12 mouse cellular contexts compared by ENCODE assay signal in the genomic region with DNA sequence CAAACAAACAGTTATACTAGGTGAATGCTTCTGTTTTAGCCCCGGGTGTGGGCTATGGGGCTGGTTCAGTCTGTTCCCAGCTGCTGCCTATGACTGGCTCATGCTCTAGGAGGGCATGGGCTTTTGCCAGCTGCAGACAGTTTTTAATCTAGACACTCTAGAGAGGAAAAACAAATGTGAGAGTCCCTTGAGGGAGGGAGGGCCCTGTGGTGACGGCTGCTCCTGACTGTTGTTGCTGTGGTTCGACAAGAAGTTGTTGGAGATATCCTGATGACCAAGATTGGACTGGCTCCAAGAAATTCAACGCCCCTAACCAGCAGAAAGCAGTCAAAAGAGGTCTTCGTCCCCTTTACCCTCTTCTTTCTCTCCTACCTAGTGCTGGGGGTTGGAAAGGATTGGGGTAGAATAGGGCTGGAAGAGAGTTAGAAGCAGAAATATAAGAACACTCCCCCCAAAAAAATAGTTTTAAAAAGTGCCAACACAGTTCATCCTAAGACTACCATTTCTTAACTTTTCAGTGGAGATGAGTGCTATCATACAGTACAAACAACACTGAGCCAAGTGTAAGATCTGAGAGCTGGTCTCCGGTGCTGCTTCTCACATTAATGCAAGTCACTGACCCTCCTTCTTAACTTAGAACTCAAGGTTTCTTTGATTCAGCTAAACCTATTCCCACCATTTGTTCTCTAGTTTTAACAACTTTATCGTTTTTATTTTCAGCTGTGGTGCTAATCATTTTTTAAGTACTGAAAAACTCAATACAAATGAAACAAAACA. TPM values are rescaled to one million over a fixed set of nuclear protein-coding genes. Genes with fewer than 3 reads are reported as not detected.
DNase-seq lines count a peak whose midpoint lies in the region; ATAC-seq and TF ChIP-seq lines count a peak whose summit lies in the region.
"Had no signal": no experiment of that assay in that cellular context is flagged by ENCODE, and none has a peak within 500 bp of the region (broad histone marks: within the 10 kb centered on the region; RNA-seq: fewer than 3 reads in every experiment).

No protein-coding gene starts in this region.

- no peak for TF ChIP-seq POLR2A in brain, embryonic 14.5 days (IDR thresholded peaks at IDR 0.05; ENCODE audit: borderline replicate concordance, extremely low read depth, insufficient read depth, insufficient read length, poor library complexity, severe bottlenecking)

- intact Hi-C loops in gastrocnemius, adult 2 months (cut with DNase I): no loop called here

- ATAC-seq in heart, embryonic 16.5 days (replicated peaks; ENCODE audit: extremely low read depth, insufficient read depth, low FRiP score): peak; percentile 81
- no peak for ATAC-seq in midbrain, embryonic 11.5 days (ENCODE audit: low FRiP score)

- peaks cover 15% of the 10 kb centered on the region for H3K4me1 ChIP-seq in heart, embryonic 16.5 days (ENCODE audit: control insufficient read depth, insufficient read depth, low read length)
- H3K4me1 ChIP-seq in midbrain, embryonic 11.5 days (ENCODE audit: control insufficient read depth, insufficient read depth, low read length): no peaks in the 10 kb centered on the region

- H3K36me3 ChIP-seq in heart, embryonic 16.5 days (ENCODE audit: control insufficient read depth, insufficient read depth): no peaks in the 10 kb centered on the region
- H3K36me3 ChIP-seq in midbrain, embryonic 11.5 days (ENCODE audit: control insufficient read depth, insufficient read depth, low read length): no peaks in the 10 kb centered on the region
- H3K36me3 ChIP-seq: hindbrain, embryonic 15.5 days; lung, embryonic 15.5 days had no signal

- no peak overlapping the region for H3K4me3 ChIP-seq in gastrocnemius, adult 2 months
- no peak overlapping the region for H3K4me3 ChIP-seq in heart, embryonic 16.5 days (ENCODE audit: low read length)
- H3K4me3 ChIP-seq in midbrain, embryonic 11.5 days (ENCODE audit: low read depth, low read length): no peak overlapping the region
- H3K4me3 ChIP-seq: hindbrain, embryonic 15.5 days; lung, embryonic 15.5 days had no signal

- peak; percentile 38 for DNase-seq in gastrocnemius, adult 2 months
- no peak for DNase-seq in gastrocnemius, postnatal 10 days
- DNase-seq in brain, embryonic 14.5 days (ENCODE audit: low read depth): peak; percentile 31
- peak; percentile 16 for DNase-seq in lung, postnatal 14 days
- DNase-seq in midbrain, embryonic 11.5 days (ENCODE audit: low spot score, missing footprints): no peak
- no peak for DNase-seq in kidney, postnatal 36 days
- DNase-seq in right cerebral cortex, postnatal 14 days: no peak
- DNase-seq: right cerebral cortex, postnatal 25 days had no signal

- WGBS in heart, embryonic 16.5 days: 23% methylated on average over 7 of the region's 7 CpGs
- WGBS in midbrain, embryonic 11.5 days: 75% methylated on average over 7 of the region's 7 CpGs

- 0 out of 2 replicates have a peak overlapping the region, but pooled peaks have one; percentile 36 for H3K9ac ChIP-seq in heart, embryonic 16.5 days (ENCODE audit: low read length)
- H3K9ac ChIP-seq in midbrain, embryonic 11.5 days (ENCODE audit: low read length): no peak overlapping the region
- H3K9ac ChIP-seq: hindbrain, embryonic 15.5 days; lung, embryonic 15.5 days had no signal

- no peaks in the 10 kb centered on the region for H3K27me3 ChIP-seq in heart, embryonic 16.5 days (ENCODE audit: control insufficient read depth, insufficient read depth, low read length)
- no peaks in the 10 kb centered on the region for H3K27me3 ChIP-seq in midbrain, embryonic 11.5 days (ENCODE audit: control insufficient read depth, insufficient read depth, low read length)
- H3K27me3 ChIP-seq: CH12.LX; hindbrain, embryonic 15.5 days; lung, embryonic 15.5 days had no signal

- peak overlapping the region; percentile 41; the same call in 1 of the 2 replicates for H3K4me2 ChIP-seq in heart, embryonic 16.5 days (ENCODE audit: low read depth, low read length)
- H3K4me2 ChIP-seq in midbrain, embryonic 11.5 days: no peak overlapping the region
- H3K4me2 ChIP-seq: hindbrain, embryonic 15.5 days; lung, embryonic 15.5 days had no signal

- no peak overlapping the region; the same call in 1 of the 2 replicates for H3K27ac ChIP-seq in gastrocnemius, adult 2 months
- H3K27ac ChIP-seq in heart, embryonic 16.5 days (ENCODE audit: low read length): peak overlapping the region; percentile 67
- H3K27ac ChIP-seq in midbrain, embryonic 11.5 days (ENCODE audit: low read depth, low read length): no peak overlapping the region
- H3K27ac ChIP-seq: hindbrain, embryonic 15.5 days; lung, embryonic 15.5 days had no signal

- no peaks in the 10 kb centered on the region for H3K9me3 ChIP-seq in heart, embryonic 16.5 days (replicated peaks; ENCODE audit: control insufficient read depth, low read length)
- H3K9me3 ChIP-seq in midbrain, embryonic 11.5 days (ENCODE audit: control insufficient read depth, low read length): no peaks in the 10 kb centered on the region
- H3K9me3 ChIP-seq: hindbrain, embryonic 15.5 days; lung, embryonic 15.5 days had no signal

- TF ChIP-seq CTCF in gastrocnemius, adult 2 months (IDR thresholded peaks at IDR 0.05): no peak
- no peak for TF ChIP-seq CTCF in brain, embryonic 14.5 days (IDR thresholded peaks at IDR 0.05; ENCODE audit: borderline replicate concordance, extremely low read depth, insufficient read depth, insufficient read length)

RNA-seq across cellular contexts. Expression of a gene that starts 25.6 kb away (rescaled TPM):
- 1 to 10 TPM; 6.6 to 8.6 TPM for total RNA-seq in gastrocnemius, adult 2 months (2021)
- 10 to 100 TPM in 1 of 2 experiments, 1 to 10 TPM in 1; 9.6 to 11.4 TPM for total RNA-seq in gastrocnemius, postnatal 10 days (2021)
- polyA plus RNA-seq in brain, embryonic 14.5 days (2012; rRNA removed): 16.0 and 21.2 TPM in 2 replicates
- polyA plus RNA-seq in heart, embryonic 16.5 days (2015; fragmentation: Nextera tagmentation; extraction: Ambion mirVana): 8.5 and 9.3 TPM in 2 replicates
- polyA plus RNA-seq in midbrain, embryonic 11.5 days (2014; fragmentation: Nextera tagmentation; extraction: Ambion mirVana): 31.3 and 32.1 TPM in 2 replicates

Comparison
In these comparisons a context has a peak if more than half of its experiments do, and no peak if none do; other contexts are left out.
1. DNase-seq: peak in gastrocnemius, adult 2 months (single experiment), brain, embryonic 14.5 days (single experiment) and lung, postnatal 14 days (single experiment); none in gastrocnemius, postnatal 10 days (single experiment), midbrain, embryonic 11.5 days (single experiment), kidney, postnatal 36 days (0 of 2) and right cerebral cortex, postnatal 14 days (single experiment).